Mouse (Mus musculus) lung, embryonic 14.5 days (tissue): ENCODE measurements at regions not wholly inside any gene's neighbourhood (a gene's known extent, or its start where the extent isn't known, plus 50 kb on each side); places are given as distances from the start of the nearest gene placed in this dataset.

Source experiments
- ATAC-seq: fragments of 200-750 bp; cut with Nextera tagmentation; 2 replicates; pipeline ENCODE4 v1.8.0; 2017; ENCODE audit warnings: mild to moderate bottlenecking, moderate TSS enrichment, moderate library complexity; ENCODE audit not compliant: insufficient read depth
- DNase-seq: peaks from one replicate; pipeline ENCODE4 v3.0.0-alpha.2; 2015
- H3K27ac ChIP-seq: fragments of 300-500 bp; sonication (generic); 2 replicates; pipeline ENCODE4 v1.5.1; 2014; ENCODE audit warnings: low read depth, mild to moderate bottlenecking, moderate library complexity
- H3K27me3 ChIP-seq: fragments of 300-500 bp; sonication (generic); 2 replicates; pipeline ENCODE4 v1.6.1; 2014; ENCODE audit warnings: low read length, control low read depth; ENCODE audit not compliant: insufficient read depth
- H3K36me3 ChIP-seq: fragments of 300-500 bp; sonication (generic); 2 replicates; pipeline ENCODE4 v1.6.1; 2014; ENCODE audit warnings: control low read depth; ENCODE audit not compliant: insufficient read depth
- H3K4me1 ChIP-seq: fragments of 300-500 bp; sonication (generic); 2 replicates; pipeline ENCODE4 v1.6.1; 2014; ENCODE audit warnings: antibody characterized with exemption, control low read depth; ENCODE audit not compliant: insufficient read depth
- H3K4me2 ChIP-seq: fragments of 300-500 bp; sonication (generic); 2 replicates; pipeline ENCODE4 v1.6.1; 2014; ENCODE audit warnings: mild to moderate bottlenecking
- H3K4me3 ChIP-seq: fragments of 300-500 bp; sonication (generic); 2 replicates; pipeline ENCODE4 v1.5.1; 2014; ENCODE audit warnings: low read depth, low read length
- H3K9ac ChIP-seq: fragments of 300-500 bp; sonication (generic); 2 replicates; pipeline ENCODE4 v1.6.1; 2014
- H3K9me3 ChIP-seq: fragments of 300-500 bp; sonication (generic); 2 replicates; pipeline ENCODE4 v1.6.1; 2016; ENCODE audit warnings: low read depth, low read length, control low read depth
- CTCF ChIP-seq: IDR thresholded peaks from 2 replicates; pipeline ENCODE4 v1.5.1; 2016; ENCODE audit warnings: antibody characterized with exemption, low read depth
- WGBS: fragments of 180-500 bp; shearing (Covaris S2); extraction: QIAGEN DNeasy Blood & Tissue Kit; methylation state at CpG from one replicate; pipeline ENCODE4 v1.1.7; 2014; 5-methylcytosine and 5-hydroxymethylcytosine counted together

DNA sequence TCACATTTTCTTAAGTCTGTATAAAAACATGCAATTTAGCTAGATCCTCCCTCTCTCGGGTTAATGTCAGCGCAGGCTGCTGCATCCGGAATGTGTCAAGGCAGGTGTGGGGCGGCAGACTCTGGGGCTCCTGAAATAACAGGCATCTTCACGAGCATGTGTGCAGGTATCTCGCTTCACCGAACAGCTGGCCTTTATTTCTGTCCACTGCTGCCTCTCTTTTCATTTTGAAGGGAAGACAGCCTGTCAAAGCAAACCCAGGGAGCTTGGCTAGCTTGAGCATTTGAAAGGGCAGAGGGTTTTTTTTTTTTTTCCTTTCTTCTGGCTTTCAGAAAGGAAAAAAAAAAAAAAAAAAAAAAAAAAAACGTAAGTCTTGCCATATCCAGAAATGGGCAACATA lies 230.4 kb upstream of the Xylt1 start:
- WGBS, result 39% methylated on average over 8 of the region's 8 CpGs
- Histone ChIP-seq H3K4me1 (no peaks in the 10 kb centered on the region), H3K4me2 (no peak overlapping the region), H3K9ac (no peak overlapping the region), H3K4me3 (no peak overlapping the region), H3K27ac (no peak overlapping the region), H3K36me3 (no peaks in the 10 kb centered on the region), H3K27me3 (no peaks in the 10 kb centered on the region), H3K9me3 (no peaks in the 10 kb centered on the region)
- DNase-seq, result no peak
- no peak for TF ChIP-seq CTCF
- ATAC-seq, result no peak

GRCm38 (mm10) chr7:117153826-117154550 lies 226.8 kb upstream of the Xylt1 start:
- WGBS, result 54% methylated on average over 5 of the region's 5 CpGs
- no peaks in the 10 kb centered on the region for H3K27me3 ChIP-seq
- ATAC-seq, result no peak
- H3K9me3 ChIP-seq, result no peaks in the 10 kb centered on the region
- no peaks in the 10 kb centered on the region for H3K4me1 ChIP-seq
- no peak for DNase-seq
- no peak overlapping the region for H3K4me3 ChIP-seq
- no peak overlapping the region for H3K27ac ChIP-seq
- H3K36me3 ChIP-seq, result no peaks in the 10 kb centered on the region
- H3K4me2 ChIP-seq, result no peak overlapping the region
- TF ChIP-seq CTCF, result no peak
- H3K9ac ChIP-seq, result no peak overlapping the region

DNA sequence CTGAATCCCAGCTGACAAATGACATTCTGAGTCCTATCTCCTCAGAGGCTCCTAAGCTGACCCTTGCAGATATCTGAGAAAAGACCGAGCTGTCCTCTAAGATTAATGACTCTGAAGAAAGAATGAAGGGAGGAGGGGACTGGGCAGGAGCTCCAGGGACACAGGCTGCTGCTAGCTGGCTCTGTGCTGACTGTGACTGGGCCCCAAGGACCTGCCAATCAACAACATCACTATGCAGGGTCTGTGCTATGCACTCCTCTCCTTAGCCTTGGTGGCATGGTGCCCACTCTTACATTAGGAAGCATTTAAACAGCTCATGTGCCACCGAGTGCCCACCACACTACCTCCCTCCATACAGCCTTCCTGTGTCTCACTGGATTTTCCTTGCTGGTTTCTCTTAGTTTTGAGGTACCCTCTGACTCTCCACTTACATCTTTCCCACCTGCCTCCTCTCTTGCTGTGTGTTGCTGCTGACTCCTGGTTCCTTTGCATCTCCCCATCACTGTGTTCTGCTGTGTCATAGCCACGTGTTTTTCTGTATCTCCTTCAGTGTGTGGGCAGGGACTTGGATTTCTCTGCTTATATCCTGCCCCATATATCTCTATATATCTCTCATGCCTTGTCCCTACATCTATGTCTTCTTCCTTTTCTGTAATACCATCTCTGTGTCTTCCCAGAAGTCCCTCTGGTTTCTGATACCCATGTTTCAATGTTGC lies 219.4 kb upstream of the Xylt1 start:
- Histone ChIP-seq H3K36me3 (no peaks in the 10 kb centered on the region), H3K27me3 (no peaks in the 10 kb centered on the region), H3K4me2 (no peak overlapping the region), H3K27ac (no peak overlapping the region), H3K9me3 (no peaks in the 10 kb centered on the region), H3K4me3 (no peak overlapping the region), H3K9ac (no peak overlapping the region), H3K4me1 (no peaks in the 10 kb centered on the region)
- WGBS, result 34% methylated on average over 3 of the region's 3 CpGs
- ATAC-seq (no peak), DNase-seq (no peak)
- TF ChIP-seq CTCF, result no peak

GRCm38 (mm10) chr7:117174811-117175422 lies 205.9 kb upstream of the Xylt1 start:
- Histone ChIP-seq H3K4me2 (no peak overlapping the region), H3K36me3 (no peaks in the 10 kb centered on the region), H3K9me3 (no peaks in the 10 kb centered on the region), H3K9ac (no peak overlapping the region), H3K27ac (no peak overlapping the region), H3K27me3 (no peaks in the 10 kb centered on the region), H3K4me3 (no peak overlapping the region), H3K4me1 (no peaks in the 10 kb centered on the region)
- no peak for DNase-seq
- ATAC-seq, result no peak
- WGBS, result 74% methylated on average over 8 of the region's 8 CpGs
- TF ChIP-seq CTCF, result no peak

DNA sequence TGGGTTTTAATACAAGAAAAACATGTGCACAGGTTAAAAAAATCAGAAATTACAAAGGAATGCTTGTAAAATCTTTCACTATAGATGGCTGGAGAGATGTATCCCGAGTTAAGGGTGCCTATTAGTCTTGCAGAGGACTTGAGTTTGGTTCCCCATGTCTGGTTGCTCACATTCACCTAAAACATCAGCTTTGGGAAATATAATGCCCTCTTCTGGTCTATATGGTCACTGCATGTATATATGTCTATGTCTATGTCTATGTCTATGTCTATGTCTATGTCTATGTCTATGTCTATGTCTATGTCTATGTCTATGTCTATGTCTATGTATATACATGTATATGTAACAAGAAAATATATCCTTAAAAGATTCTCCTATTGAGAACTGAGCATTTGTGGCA lies 196.8 kb upstream of the Xylt1 start:
- Histone ChIP-seq H3K27ac (no peak overlapping the region), H3K4me2 (no peak overlapping the region), H3K4me3 (no peak overlapping the region), H3K9me3 (no peaks in the 10 kb centered on the region), H3K4me1 (no peaks in the 10 kb centered on the region), H3K27me3 (no peaks in the 10 kb centered on the region), H3K36me3 (no peaks in the 10 kb centered on the region), H3K9ac (no peak overlapping the region)
- DNase-seq (peak; percentile 25), ATAC-seq (no peak)
- peak; percentile 12; the same call in 1 of the 2 replicates for TF ChIP-seq CTCF
- WGBS, result 54% methylated on average over 1 of the region's 1 CpGs

DNA sequence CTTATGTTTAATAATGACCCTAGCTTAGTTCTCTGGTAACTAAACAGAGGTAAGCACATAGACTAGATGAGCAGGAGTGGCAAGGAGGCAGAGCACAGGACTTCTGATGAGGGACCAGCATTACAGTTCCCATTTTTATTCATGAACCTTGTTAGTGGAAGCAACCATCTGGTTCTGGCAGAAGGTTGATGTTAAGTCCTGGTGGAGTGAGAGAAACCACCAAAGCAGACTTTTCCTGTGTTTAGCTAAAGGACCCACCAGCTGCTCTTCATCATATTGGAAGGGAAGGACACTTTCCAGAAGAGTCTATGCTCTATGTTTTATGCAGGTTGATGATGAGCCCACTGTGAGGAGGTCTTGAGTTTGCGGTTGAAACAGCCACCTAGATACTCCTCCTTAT lies 194.9 kb upstream of the Xylt1 start:
- 97% methylated on average over 1 of the region's 1 CpGs for WGBS

GRCm38 (mm10) chr7:117196611-117197010 lies 184.2 kb upstream of the Xylt1 start:
- H3K9ac ChIP-seq, result no peak overlapping the region
- ATAC-seq (no peak), DNase-seq (no peak)
- TF ChIP-seq CTCF, result no peak
- H3K27me3 ChIP-seq, result no peaks in the 10 kb centered on the region
- H3K36me3 ChIP-seq, result no peaks in the 10 kb centered on the region
- H3K4me3 ChIP-seq, result no peak overlapping the region
- no peaks in the 10 kb centered on the region for H3K4me1 ChIP-seq
- no peak overlapping the region for H3K27ac ChIP-seq
- no peak overlapping the region for H3K4me2 ChIP-seq
- H3K9me3 ChIP-seq, result no peaks in the 10 kb centered on the region
- 69% methylated on average over 3 of the region's 3 CpGs for WGBS

More for the DNA sequence above, 194.9 kb upstream of the Xylt1 start:
- ATAC-seq (no peak), DNase-seq (no peak)
- H3K4me1 ChIP-seq, result no peaks in the 10 kb centered on the region
- H3K4me2 ChIP-seq, result no peak overlapping the region
- H3K36me3 ChIP-seq, result no peaks in the 10 kb centered on the region
- no peak overlapping the region for H3K4me3 ChIP-seq
- TF ChIP-seq CTCF, result no peak
- H3K27me3 ChIP-seq, result no peaks in the 10 kb centered on the region
- no peak overlapping the region for H3K27ac ChIP-seq
- H3K9ac ChIP-seq, result no peak overlapping the region
- H3K9me3 ChIP-seq, result no peaks in the 10 kb centered on the region
